Mouse (Mus musculus): ENCODE measurements at regions not wholly inside any gene's neighbourhood (a gene's known extent, or its start where the extent isn't known, plus 50 kb on each side); places are given as distances from the start of the nearest gene placed in this dataset.
A peak's percentile ranks its signal among the peaks of the same experiment; 100 is the strongest.

DNA sequence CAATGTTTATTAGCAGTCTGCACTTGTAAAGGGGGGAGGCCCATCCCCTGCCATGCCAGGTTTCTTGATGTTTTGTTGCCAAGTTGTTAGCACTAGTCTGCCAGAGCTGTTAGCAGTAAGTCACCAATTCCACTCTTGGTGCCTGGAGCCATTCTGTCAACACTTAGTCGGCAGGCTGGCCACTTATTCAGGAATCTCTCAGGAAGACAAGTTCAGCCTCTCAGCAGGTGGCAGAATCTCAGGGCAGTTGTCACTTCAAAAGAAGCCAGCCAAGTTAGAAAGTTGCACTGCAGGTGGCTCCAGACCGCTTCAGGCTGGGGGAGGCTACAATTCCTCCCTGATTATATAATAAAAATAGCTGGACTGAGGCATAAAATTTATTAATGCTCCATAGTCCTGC is 424.2 kb downstream of the Cdh10 start:
- peak; percentile 4 to 9 for DNase-seq

DNA sequence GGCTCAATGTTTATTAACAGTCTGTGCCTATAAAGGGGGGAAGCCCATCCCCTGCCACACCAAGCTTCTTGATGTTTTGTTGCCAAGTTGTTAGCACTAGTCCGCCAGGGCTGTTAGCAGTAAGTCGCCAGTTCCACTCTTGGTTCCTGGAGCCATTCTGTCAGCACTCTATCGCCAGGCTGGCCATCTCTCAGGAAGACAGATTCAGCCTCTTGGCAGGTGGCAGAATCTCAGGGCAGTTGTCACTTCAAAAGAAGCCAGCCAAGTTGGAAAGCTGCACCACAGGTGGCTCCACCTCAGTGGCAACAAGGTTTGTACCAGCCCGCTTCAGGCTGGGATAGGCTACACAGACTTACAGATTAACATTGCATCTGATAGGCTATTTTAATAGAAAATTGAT is 428.7 kb downstream of the Cdh10 start:
- peak; percentile 47 to 73 for DNase-seq

DNA sequence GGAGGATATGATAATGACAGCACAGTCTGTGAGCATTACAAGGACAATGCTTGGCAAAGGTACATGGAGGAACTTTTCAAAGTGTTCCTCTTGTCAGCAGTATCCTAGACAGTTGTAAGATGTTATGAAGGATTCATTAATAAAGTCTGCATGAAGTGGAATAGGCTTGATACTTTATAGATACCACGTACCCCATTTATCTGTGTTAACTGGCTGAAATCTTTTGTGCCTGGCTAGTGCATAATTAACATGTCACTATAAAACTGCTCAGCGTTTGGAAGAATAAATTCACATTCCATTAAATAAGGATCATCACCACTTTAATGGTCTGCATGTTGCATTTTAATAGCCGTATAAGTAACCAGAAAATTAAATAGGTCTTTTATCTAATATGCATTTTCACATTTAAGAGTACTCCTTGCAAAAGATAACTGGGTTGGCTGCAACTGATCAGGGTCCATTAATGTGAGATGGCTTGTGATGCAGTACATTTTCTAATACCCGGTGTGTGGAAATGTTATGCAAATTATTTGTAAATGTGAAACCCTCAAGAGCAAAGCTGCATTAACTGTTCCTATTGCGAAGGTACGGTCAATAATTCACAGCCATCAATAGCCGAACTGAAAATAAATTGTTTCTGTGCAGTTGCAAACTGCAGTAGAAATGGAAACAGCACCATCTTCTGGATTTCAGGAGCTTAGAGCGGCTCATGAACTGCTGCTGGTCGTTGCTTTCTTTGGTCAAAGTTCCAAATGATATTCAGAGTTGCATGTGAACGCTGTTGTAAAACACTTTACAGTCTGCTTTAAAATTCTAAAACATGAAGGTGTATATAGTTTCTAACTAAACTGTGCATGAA is 457.4 kb downstream of the Cdh10 start:
- peak; percentile 47 to 69 for DNase-seq

DNA sequence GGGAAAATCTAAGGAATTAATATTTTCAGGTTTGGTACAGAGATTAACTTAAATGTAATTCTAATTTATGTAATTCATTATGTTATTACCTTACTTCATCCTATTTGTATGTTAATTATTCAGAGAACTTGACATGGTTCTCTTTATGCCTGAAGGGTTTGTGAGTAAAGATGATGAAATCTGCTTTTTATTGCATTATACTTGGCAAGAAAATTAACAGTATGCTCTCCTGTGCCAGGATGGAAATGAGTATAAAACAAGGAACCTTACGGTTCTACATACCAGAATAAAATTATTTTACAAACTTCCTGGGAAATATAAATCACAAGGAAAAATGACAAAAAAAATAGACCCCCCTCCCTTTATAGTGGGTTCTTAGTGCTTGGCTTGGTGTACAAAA is 497.6 kb downstream of the Cdh10 start:
- no peak for DNase-seq

DNA sequence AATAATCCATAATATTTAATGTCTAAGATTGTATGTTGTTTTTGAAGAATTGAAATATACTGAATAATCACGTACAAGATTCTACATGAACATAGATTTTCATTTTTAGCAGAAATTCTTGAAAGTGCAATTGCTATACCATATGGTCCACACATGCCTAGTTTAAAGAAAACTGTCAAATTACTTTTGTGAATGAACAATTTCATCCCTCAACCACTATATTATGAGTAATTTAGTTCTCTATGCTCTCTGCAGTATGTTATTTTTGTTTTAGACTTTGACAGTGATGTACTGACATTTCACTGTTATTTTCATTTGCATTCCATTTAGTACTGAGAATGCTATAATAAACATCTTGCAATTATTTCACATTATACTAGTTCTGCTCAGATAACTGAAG is 537.6 kb downstream of the Cdh10 start:
- DNase-seq: no peak

DNA sequence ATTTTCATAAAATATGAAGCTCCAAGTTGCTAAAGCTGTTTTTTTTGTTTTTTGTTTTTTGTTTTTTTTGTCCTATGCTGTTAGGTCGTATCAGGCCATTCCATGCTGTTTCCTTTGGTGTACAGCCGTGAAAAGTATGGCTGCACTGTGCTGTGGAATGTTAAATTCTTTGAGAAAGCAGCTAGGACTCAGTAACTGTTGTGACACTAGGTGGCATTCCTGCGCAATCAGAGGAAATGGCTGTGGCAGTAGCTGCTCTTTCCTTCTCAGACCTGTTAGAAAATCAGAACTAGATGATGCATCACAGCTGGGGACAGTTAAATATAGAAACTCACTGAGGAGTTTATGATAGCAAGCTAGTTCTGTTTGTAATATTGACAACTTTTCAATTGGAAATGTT is 541.9 kb downstream of the Cdh10 start:
- peak; percentile 33 to 46 for DNase-seq

DNA sequence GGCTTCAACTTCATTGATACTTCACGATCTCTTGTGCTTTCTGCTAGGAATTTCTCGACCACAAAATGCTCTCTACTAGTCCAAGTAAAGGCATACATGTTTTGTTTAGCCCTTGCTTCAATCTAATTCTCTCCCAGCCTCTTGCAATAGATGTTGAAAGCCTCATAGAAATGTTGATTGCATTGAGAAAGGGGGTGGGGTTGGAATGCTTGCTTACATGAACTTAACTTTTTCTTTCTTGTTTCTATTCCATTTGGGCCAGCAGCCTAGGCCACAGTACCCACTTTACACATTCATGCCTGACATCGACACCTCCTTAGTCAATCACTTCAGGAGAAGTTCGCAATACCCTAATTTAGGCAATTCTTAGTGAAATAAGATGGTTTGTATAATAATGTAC is 571.2 kb downstream of the Cdh10 start:
- no peak for DNase-seq

DNA sequence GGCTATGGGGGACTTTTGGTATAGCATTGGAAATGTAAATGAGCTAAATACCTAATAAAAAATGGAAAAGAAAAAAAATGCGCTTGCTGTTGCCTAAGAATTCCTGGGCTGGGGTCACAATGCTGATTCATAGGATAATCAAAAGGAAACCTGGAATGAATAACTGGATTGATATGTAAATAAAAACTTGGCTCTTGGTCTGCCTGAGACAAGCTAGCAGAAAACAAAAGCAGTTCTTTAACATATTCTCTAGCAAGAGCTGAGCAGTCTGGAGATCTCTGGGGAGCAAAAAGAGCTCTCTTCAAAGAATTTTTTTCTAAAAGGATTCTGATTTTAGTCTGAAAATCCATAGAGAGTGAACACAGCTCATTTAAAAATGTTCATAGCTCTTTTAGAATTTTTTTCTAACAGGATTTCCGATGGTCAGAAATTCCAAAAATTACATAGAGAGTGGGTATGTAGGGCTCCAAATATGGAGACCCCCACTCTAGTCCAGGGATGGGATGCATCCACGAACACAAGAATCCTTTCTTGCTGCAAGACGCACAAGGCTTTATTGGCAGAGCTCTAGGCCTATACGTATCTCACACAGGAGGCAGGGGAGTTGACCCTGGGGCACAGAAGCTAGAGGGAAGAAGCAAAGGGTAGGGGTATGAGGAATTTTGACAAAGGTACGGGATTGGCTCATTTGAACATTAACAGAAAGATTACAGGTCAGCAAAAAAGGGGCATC is 572.7 kb downstream of the Cdh10 start:
- DNase-seq: no peak

DNA sequence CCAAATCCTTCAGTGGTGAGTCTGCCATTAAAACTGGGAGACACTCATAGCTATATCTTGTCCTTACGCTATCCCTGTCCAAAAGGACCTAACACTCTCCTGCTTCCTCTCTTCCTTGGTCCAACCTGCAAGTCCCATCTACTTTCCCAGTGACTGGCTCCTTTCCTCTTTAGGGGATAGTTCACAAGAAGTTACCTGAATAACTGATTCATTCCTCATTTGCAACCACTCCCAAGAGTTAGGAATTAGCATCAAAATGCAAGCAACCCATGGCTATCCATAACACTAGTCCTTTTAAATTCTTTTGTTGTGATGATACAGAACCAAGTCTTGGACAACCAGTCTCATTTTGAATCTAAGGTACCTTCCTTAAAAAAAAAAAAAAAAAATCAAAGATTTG is 576.9 kb downstream of the Cdh10 start:
- no peak for DNase-seq

Measured in cerebellum, postnatal 10 days (tissue).